ENCODE assay signal across 30 mouse cellular contexts in genomic region chr1:133945106-133945505, GRCm38 (mm10). TPM values are rescaled to one million over a fixed set of nuclear protein-coding genes. Genes with fewer than 3 reads are reported as not detected.
DNase-seq lines count a peak whose midpoint lies in the region; ATAC-seq and TF ChIP-seq lines count a peak whose summit lies in the region.
"Had no signal": no experiment of that assay in that cellular context is flagged by ENCODE, and none has a peak within 500 bp of the region (broad histone marks: within the 10 kb centered on the region; RNA-seq: fewer than 3 reads in every experiment).

No protein-coding gene starts in this region.

- no peaks in the 10 kb centered on the region for H3K36me3 ChIP-seq in intestine, embryonic 16.5 days (ENCODE audit: control insufficient read depth, insufficient read depth, low read length)
- no peaks in the 10 kb centered on the region for H3K36me3 ChIP-seq in intestine, embryonic 15.5 days
- H3K36me3 ChIP-seq in G1E (replicated peaks): no peaks in the 10 kb centered on the region
- H3K36me3 ChIP-seq: embryonic facial prominence, embryonic 10.5 days; embryonic facial prominence, embryonic 13.5 days; heart, embryonic 10.5 days; heart, embryonic 13.5 days had no signal

- WGBS in intestine, embryonic 16.5 days: 88% methylated on average over 3 of the region's 3 CpGs
- WGBS in intestine, embryonic 15.5 days: 91% methylated on average over 3 of the region's 3 CpGs

- H3K27me3 ChIP-seq in intestine, embryonic 16.5 days (replicated peaks; ENCODE audit: control insufficient read depth, insufficient read depth, low read length): no peaks in the 10 kb centered on the region
- H3K27me3 ChIP-seq in intestine, embryonic 15.5 days (replicated peaks): no peaks in the 10 kb centered on the region
- H3K27me3 ChIP-seq in G1E (ENCODE audit: insufficient read depth, low read length): no peaks in the 10 kb centered on the region
- H3K27me3 ChIP-seq: embryonic facial prominence, embryonic 13.5 days; forebrain, embryonic 13.5 days; heart, embryonic 13.5 days; Patski had no signal

- H3K9ac ChIP-seq in intestine, embryonic 16.5 days (ENCODE audit: low read depth, low read length): no peak overlapping the region
- no peak overlapping the region for H3K9ac ChIP-seq in intestine, embryonic 15.5 days
- H3K9ac ChIP-seq: embryonic facial prominence, embryonic 13.5 days; forebrain, embryonic 13.5 days; heart, embryonic 13.5 days; hindbrain, embryonic 14.5 days had no signal

- no peaks in the 10 kb centered on the region for H3K4me1 ChIP-seq in intestine, embryonic 16.5 days (ENCODE audit: control insufficient read depth, insufficient read depth, low read length)
- H3K4me1 ChIP-seq in intestine, embryonic 15.5 days (replicated peaks): peaks cover 12% of the 10 kb centered on the region; the same call in 1 of the 2 replicates
- peaks cover 73% of the 10 kb centered on the region for H3K4me1 ChIP-seq in G1E (ENCODE audit: insufficient read depth, low read depth, low read length)
- H3K4me1 ChIP-seq: forebrain, embryonic 13.5 days had no signal

- no peak overlapping the region for H3K4me3 ChIP-seq in intestine, embryonic 16.5 days (ENCODE audit: low read length)
- H3K4me3 ChIP-seq in intestine, embryonic 15.5 days (replicated peaks): no peak overlapping the region
- H3K4me3 ChIP-seq in G1E (ENCODE audit: low read depth, low read length): peak overlapping the region; percentile 17; the same call in 1 of the 2 replicates
- H3K4me3 ChIP-seq: embryonic facial prominence, embryonic 10.5 days; embryonic facial prominence, embryonic 13.5 days; erythroblast, embryonic 14.5 days; forebrain, embryonic 13.5 days; heart, adult 2 months; heart, embryonic 10.5 days; heart, embryonic 13.5 days had no signal

- no peak for TF ChIP-seq CTCF in G1E (IDR thresholded peaks at IDR 0.05; ENCODE audit: low read depth, low read length)

- H3K4me2 ChIP-seq in intestine, embryonic 16.5 days (ENCODE audit: low read depth, low read length): no peak overlapping the region
- no peak overlapping the region for H3K4me2 ChIP-seq in intestine, embryonic 15.5 days (replicated peaks)
- H3K4me2 ChIP-seq: embryonic facial prominence, embryonic 13.5 days; forebrain, embryonic 13.5 days; heart, embryonic 13.5 days; hindbrain, embryonic 14.5 days had no signal

- H3K9me3 ChIP-seq in intestine, embryonic 16.5 days (ENCODE audit: control insufficient read depth, low read length): no peaks in the 10 kb centered on the region
- H3K9me3 ChIP-seq in intestine, embryonic 15.5 days: no peaks in the 10 kb centered on the region
- no peaks in the 10 kb centered on the region for H3K9me3 ChIP-seq in G1E (replicated peaks)
- H3K9me3 ChIP-seq: forebrain, embryonic 13.5 days; heart, embryonic 10.5 days had no signal

- no peak overlapping the region for H3K27ac ChIP-seq in intestine, embryonic 16.5 days (ENCODE audit: low read length)
- H3K27ac ChIP-seq in intestine, embryonic 15.5 days: no peak overlapping the region
- H3K27ac ChIP-seq: embryonic facial prominence, embryonic 10.5 days; embryonic facial prominence, embryonic 13.5 days; forebrain, embryonic 13.5 days; heart, adult 2 months; heart, embryonic 10.5 days; heart, embryonic 13.5 days; hindbrain, embryonic 14.5 days; hindbrain, postnatal 0 days had no signal

- peak; percentile 80 to 82 for DNase-seq in adrenal gland, adult (ENCODE audit: inconsistent age in 2 of 2, low spot score in 1 of 2)
- no peak for DNase-seq in adrenal gland, postnatal 10 days
- DNase-seq in G1E (ENCODE audit: low spot score): no peak
- no peak for DNase-seq in spleen, postnatal 4 days (ENCODE audit: low spot score in 2 of 2)
- DNase-seq: cerebellum, adult 11-12 months; cerebellum, adult 8-10 months; cerebellum, postnatal 10 days; cerebellum, postnatal 36 days; embryo, embryonic 11 days; gastrocnemius, postnatal 10 days; gastrocnemius, postnatal 36 days; heart, adult 2 months; heart, postnatal 14 days; heart, postnatal 4 days; kidney, adult 11 months had no signal

- ATAC-seq in intestine, embryonic 16.5 days: peak; percentile 48
- ATAC-seq in intestine, embryonic 15.5 days: no peak
- ATAC-seq in G1E (ENCODE audit: extremely low read depth, insufficient number of reproducible peaks, low FRiP score, poor library complexity, severe bottlenecking): no peak
- ATAC-seq: forebrain, embryonic 13.5 days; forebrain, embryonic 16.5 days; hindbrain, postnatal 0 days; inflammation-experienced regulatory T-cells, adult 6 months; Patski had no signal

RNA-seq across cellular contexts. Expression of gene Prelp, which starts 23.9 kb away (rescaled TPM):
- 10 to 100 TPM; 56.9 to 74.1 TPM for total RNA-seq in adrenal gland, postnatal 10 days (2021)
- polyA plus RNA-seq in intestine, embryonic 16.5 days (2015; fragmentation: Nextera tagmentation; extraction: Ambion mirVana): 2.7 and 2.9 TPM in 2 replicates
- polyA plus RNA-seq in intestine, embryonic 15.5 days (2015; fragmentation: Nextera tagmentation; extraction: Ambion mirVana): 2.3 and 2.8 TPM in 2 replicates
- total RNA-seq in G1E (2014; fragmentation: Nextera tagmentation) (not detected in 2 replicates), G1E (2017) (0.06 and 0.11 TPM in 2 replicates)
- 0.04 and 0.10 TPM in 2 replicates for polyA plus RNA-seq in G1E (2012)
- total RNA-seq: ES-E14; granulocyte monocyte progenitor cell, adult 5-6 weeks had no signal
- polyA plus RNA-seq: erythroblast, embryonic 14.5 days; inflammation-experienced regulatory T-cells, adult 6 months had no signal

RNA-seq across cellular contexts. Expression of gene Optc, which starts 37.3 kb away (rescaled TPM):
- total RNA-seq in adrenal gland, postnatal 10 days (2021): 1 to 10 TPM; 1.7 to 2.5 TPM
- 1.1 and 1.3 TPM in 2 replicates for polyA plus RNA-seq in intestine, embryonic 16.5 days (2015; fragmentation: Nextera tagmentation; extraction: Ambion mirVana)
- 1.2 TPM in 2 replicates for polyA plus RNA-seq in intestine, embryonic 15.5 days (2015; fragmentation: Nextera tagmentation; extraction: Ambion mirVana)
- total RNA-seq in G1E (2014; fragmentation: Nextera tagmentation) (not detected in 2 replicates), G1E (2017) (0.12 TPM in 1 of 2 replicates, not detected in the other)
- not detected in 2 replicates for polyA plus RNA-seq in G1E (2012)
- total RNA-seq: gastrocnemius, postnatal 36 days; granulocyte monocyte progenitor cell, adult 5-6 weeks had no signal
- polyA plus RNA-seq: erythroblast, embryonic 14.5 days; inflammation-experienced regulatory T-cells, adult 6 months had no signal

Comparison
In these comparisons a context has a peak if more than half of its experiments do, and no peak if none do; other contexts are left out.
1. DNase-seq: peak in adrenal gland, adult (2 of 2); none in adrenal gland, postnatal 10 days (single experiment), G1E (single experiment) and spleen, postnatal 4 days (0 of 2).